Mouse (Mus musculus) bone marrow, adult 2 months (tissue): ENCODE results near the gene Rnf4.

Experiments used
- CTCF ChIP-seq: fragments of 200-500 bp; IDR thresholded peaks from 2 replicates; pipeline ENCODE4 v1.5.1; 2011; ENCODE audit warnings: low read length, control low read depth; ENCODE audit not compliant: control insufficient read depth, insufficient read depth
- POLR2A ChIP-seq: fragments of 200-500 bp; IDR thresholded peaks from 2 replicates; pipeline ENCODE4 v1.6.1; 2011; ENCODE audit warnings: low read depth, mild to moderate bottlenecking, control low read depth, low read length, borderline replicate concordance; ENCODE audit not compliant: control insufficient read depth

DNA sequence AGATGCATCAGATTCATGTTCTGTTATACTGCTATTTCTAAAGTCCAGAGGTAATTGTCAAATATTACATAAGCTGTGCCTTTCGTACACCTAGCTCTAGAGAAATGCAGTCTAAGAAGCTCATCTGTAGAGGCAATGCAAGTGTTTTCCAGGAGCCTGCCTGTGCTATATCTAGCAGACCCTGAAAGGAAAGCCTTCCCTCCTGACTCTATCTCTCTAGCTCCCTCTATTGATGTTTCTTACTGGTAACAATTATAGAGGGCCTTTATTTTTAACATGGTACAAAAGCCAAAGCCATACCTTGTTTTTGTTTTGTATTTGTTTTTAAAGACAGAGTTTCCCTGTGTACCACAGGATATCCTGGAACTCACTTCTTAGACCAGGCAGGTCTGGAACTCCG lies 61.8 kb downstream of the Rnf4 start:
- no peak for TF ChIP-seq CTCF
- TF ChIP-seq POLR2A: no peak
